21 mouse cellular contexts compared by ENCODE assay signal in the genomic region with DNA sequence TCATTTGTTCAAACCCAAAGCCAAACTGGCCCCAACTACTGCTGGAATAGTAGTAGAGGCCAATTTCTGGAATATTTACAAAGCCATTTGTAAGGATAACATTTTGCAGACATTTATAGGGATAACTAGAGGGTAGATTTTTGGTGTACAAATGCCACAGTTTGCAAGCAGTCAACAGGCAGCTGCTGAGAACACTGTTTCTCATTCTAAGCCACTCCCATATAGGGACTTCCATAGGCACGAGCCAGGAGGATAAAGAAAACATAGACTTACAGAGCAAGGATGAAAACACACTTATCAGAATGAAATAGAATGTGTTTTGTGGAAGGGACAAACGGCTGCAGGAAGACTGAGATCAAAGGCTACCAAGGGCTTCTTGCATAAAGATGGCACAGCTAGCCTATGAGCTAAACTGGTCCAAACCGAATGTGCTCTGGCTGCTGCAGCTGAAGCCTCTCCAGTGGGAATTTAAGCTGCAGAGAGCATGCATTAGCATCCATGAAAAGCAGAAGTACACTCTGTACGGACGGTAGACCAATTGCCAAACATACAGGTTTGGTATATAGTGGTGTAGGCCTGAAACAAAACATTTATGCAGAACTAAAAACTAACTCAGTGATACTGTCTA.
A peak's percentile ranks its signal among the peaks of the same experiment; 100 is the strongest.
DNase-seq lines count a peak whose midpoint lies in the region; ATAC-seq and TF ChIP-seq lines count a peak whose summit lies in the region.
"Had no signal": no experiment of that assay in that cellular context is flagged by ENCODE, and none has a peak within 500 bp of the region (broad histone marks: within the 10 kb centered on the region; RNA-seq: fewer than 3 reads in every experiment).

No protein-coding gene starts in this region.

- peak; percentile 92 for ATAC-seq in lung, embryonic 14.5 days (ENCODE audit: insufficient read depth)
- ATAC-seq in lung, embryonic 16.5 days (ENCODE audit: low read depth), result peak; percentile 94
- ATAC-seq: forebrain, embryonic 13.5 days; forebrain, embryonic 15.5 days; forebrain, postnatal 0 days had no signal

- H3K9me3 ChIP-seq in lung, embryonic 14.5 days (ENCODE audit: low read depth, low read length), result no peaks in the 10 kb centered on the region
- H3K9me3 ChIP-seq in lung, embryonic 16.5 days (ENCODE audit: control insufficient read depth, low read length), result no peaks in the 10 kb centered on the region
- H3K9me3 ChIP-seq: embryonic facial prominence, embryonic 10.5 days; embryonic facial prominence, embryonic 12.5 days; forebrain, embryonic 13.5 days; forebrain, embryonic 15.5 days had no signal

- TF ChIP-seq CTCF in lung, embryonic 14.5 days (IDR thresholded peaks at IDR 0.05; ENCODE audit: low read depth), result no peak

- H3K36me3 ChIP-seq in lung, embryonic 14.5 days (ENCODE audit: insufficient read depth), result 0 out of 2 replicates have a peak, but pooled peaks cover 8% of the 10 kb centered on the region
- no peaks in the 10 kb centered on the region for H3K36me3 ChIP-seq in lung, embryonic 16.5 days (ENCODE audit: control insufficient read depth, insufficient read depth, low read length)
- H3K36me3 ChIP-seq: embryonic facial prominence, embryonic 10.5 days; forebrain, embryonic 15.5 days had no signal

- H3K9ac ChIP-seq in lung, embryonic 14.5 days, result no peak overlapping the region
- H3K9ac ChIP-seq in lung, embryonic 16.5 days (ENCODE audit: low read length), result no peak overlapping the region
- H3K9ac ChIP-seq: embryonic facial prominence, embryonic 12.5 days; forebrain, embryonic 13.5 days; forebrain, embryonic 15.5 days; forebrain, postnatal 0 days had no signal

- no peak overlapping the region for H3K27ac ChIP-seq in lung, embryonic 14.5 days (ENCODE audit: low read depth)
- 0 out of 2 replicates have a peak overlapping the region, but pooled peaks have one; percentile 43 for H3K27ac ChIP-seq in lung, embryonic 16.5 days (ENCODE audit: low read length)
- H3K27ac ChIP-seq: embryonic facial prominence, embryonic 10.5 days; embryonic facial prominence, embryonic 12.5 days; forebrain, embryonic 13.5 days; forebrain, embryonic 15.5 days had no signal

- H3K4me3 ChIP-seq in lung, embryonic 14.5 days (ENCODE audit: low read depth, low read length), result no peak overlapping the region
- no peak overlapping the region for H3K4me3 ChIP-seq in lung, embryonic 16.5 days (ENCODE audit: low read length)
- H3K4me3 ChIP-seq: embryonic facial prominence, embryonic 10.5 days; embryonic facial prominence, embryonic 12.5 days; forebrain, embryonic 13.5 days; forebrain, embryonic 15.5 days had no signal

- WGBS in lung, embryonic 14.5 days, result 59% methylated on average over 5 of the region's 5 CpGs
- 51% methylated on average over 5 of the region's 5 CpGs for WGBS in lung, embryonic 16.5 days

- no peak overlapping the region for H3K4me2 ChIP-seq in lung, embryonic 14.5 days
- no peak overlapping the region for H3K4me2 ChIP-seq in lung, embryonic 16.5 days (ENCODE audit: low read depth, low read length)
- H3K4me2 ChIP-seq: embryonic facial prominence, embryonic 12.5 days; forebrain, embryonic 13.5 days; forebrain, embryonic 15.5 days had no signal

- no peaks in the 10 kb centered on the region for H3K27me3 ChIP-seq in lung, embryonic 14.5 days (ENCODE audit: insufficient read depth, low read length)
- H3K27me3 ChIP-seq in lung, embryonic 16.5 days (ENCODE audit: control insufficient read depth, insufficient read depth, low read depth, low read length), result no peaks in the 10 kb centered on the region
- H3K27me3 ChIP-seq: embryonic facial prominence, embryonic 12.5 days; forebrain, embryonic 13.5 days; forebrain, embryonic 15.5 days had no signal

- peak; percentile 72 for DNase-seq in lung, embryonic 14.5 days
- DNase-seq in lung, adult 18-20 months, result no peak
- DNase-seq in lung, postnatal 36 days, result no peak
- DNase-seq in brain, adult 2 months (ENCODE audit: low read depth, low spot score), result peak; percentile 21
- DNase-seq in spleen, adult 12 weeks (ENCODE audit: low spot score), result no peak
- DNase-seq: adrenal gland, adult 8-10 months; adrenal gland, postnatal 14 days; adrenal gland, postnatal 36 days; cerebellum, adult 11 months; cerebellum, adult 18-20 months; cerebellum, adult 8-10 months; cerebellum, adult 9-11 months; cerebellum, postnatal 14 days; cerebellum, postnatal 36 days; embryo, embryonic 11 days; forebrain, postnatal 0 days had no signal

- no peaks in the 10 kb centered on the region for H3K4me1 ChIP-seq in lung, embryonic 14.5 days (ENCODE audit: insufficient read depth)
- no peaks in the 10 kb centered on the region for H3K4me1 ChIP-seq in lung, embryonic 16.5 days (replicated peaks; ENCODE audit: control insufficient read depth, insufficient read depth, low read length)
- H3K4me1 ChIP-seq: embryonic facial prominence, embryonic 10.5 days; embryonic facial prominence, embryonic 12.5 days; forebrain, embryonic 13.5 days; forebrain, embryonic 15.5 days had no signal

Comparison
In these comparisons a context has a peak if more than half of its experiments do, and no peak if none do; other contexts are left out.
1. DNase-seq: peak in lung, embryonic 14.5 days (single experiment) and brain, adult 2 months (single experiment); none in lung, adult 18-20 months (0 of 2), lung, postnatal 36 days (single experiment) and spleen, adult 12 weeks (single experiment).